Mouse (Mus musculus) heart, postnatal 0 days (tissue): ENCODE results near the gene C130074G19Rik. TPM values are rescaled to one million over a fixed set of nuclear protein-coding genes. Genes with fewer than 3 reads are reported as not detected.

Experiments used
- ATAC-seq: fragments of 200-750 bp; cut with Nextera tagmentation; 2 replicates; pipeline ENCODE4 v1.8.0; 2017; ENCODE audit warnings: low read depth, moderate number of reproducible peaks, moderate library complexity; ENCODE audit not compliant: insufficient read depth
- DNase-seq: peaks from one replicate; pipeline ENCODE4 v3.0.0-alpha.2; 2016; ENCODE audit warnings: low spot score
- H3K27ac ChIP-seq: fragments of 300-500 bp; sonication (generic); 2 replicates; pipeline ENCODE4 v1.5.1; 2014; ENCODE audit warnings: low read depth, mild to moderate bottlenecking
- H3K27me3 ChIP-seq: fragments of 300-500 bp; sonication (generic); 2 replicates; pipeline ENCODE4 v1.6.1; 2014; ENCODE audit warnings: low read length, mixed read lengths; ENCODE audit not compliant: control insufficient read depth, insufficient read depth
- H3K36me3 ChIP-seq: fragments of 300-500 bp; sonication (generic); replicated peaks from 2 replicates; pipeline ENCODE4 v1.6.1; 2014; ENCODE audit warnings: low read length, mixed read lengths; ENCODE audit not compliant: control insufficient read depth, insufficient read depth
- H3K4me1 ChIP-seq: fragments of 300-500 bp; sonication (generic); 2 replicates; pipeline ENCODE4 v1.6.1; 2014; ENCODE audit warnings: antibody characterized with exemption; ENCODE audit not compliant: control insufficient read depth, insufficient read depth
- H3K4me2 ChIP-seq: fragments of 300-500 bp; sonication (generic); 2 replicates; pipeline ENCODE4 v1.6.1; 2014; ENCODE audit warnings: low read depth, mild to moderate bottlenecking, low read length, moderate library complexity
- H3K4me3 ChIP-seq: fragments of 300-500 bp; sonication (generic); 2 replicates; pipeline ENCODE4 v1.5.1; 2014; ENCODE audit warnings: low read depth, low read length
- H3K9ac ChIP-seq: fragments of 300-500 bp; sonication (generic); replicated peaks from 2 replicates; pipeline ENCODE4 v1.6.1; 2014; ENCODE audit warnings: low read depth, low read length, mixed read lengths
- H3K9me3 ChIP-seq: fragments of 300-500 bp; sonication (generic); replicated peaks from 2 replicates; pipeline ENCODE4 v1.6.1; 2016; ENCODE audit warnings: low read length; ENCODE audit not compliant: control insufficient read depth
- CTCF ChIP-seq: IDR thresholded peaks from 2 replicates; pipeline ENCODE4 v1.5.1; 2016; ENCODE audit warnings: antibody characterized with exemption, control low read depth, low read depth
- EP300 ChIP-seq: IDR thresholded peaks from 2 replicates; pipeline ENCODE4 v1.6.1; 2016; ENCODE audit warnings: antibody characterized with exemption, low read depth
- WGBS: fragments of 180-500 bp; shearing (Covaris S2); extraction: QIAGEN DNeasy Blood & Tissue Kit; methylation state at CpG from one replicate; pipeline ENCODE4 v1.1.7; 2014; 5-methylcytosine and 5-hydroxymethylcytosine counted together
- polyA plus RNA-seq: library from polyadenylated mRNA; unstranded; fragments of >200 nt; fragmentation: Nextera tagmentation; extraction: Ambion mirVana; gene quantifications from 2 replicates; pipeline ENCODE4 v1.2.1, GENCODE M21; 2015
- total RNA-seq: library from RNA; depleted of rRNA; stranded (reverse); fragments of >200 nt; gene quantifications from 2 replicates; pipeline ENCODE4 v1.2.3, GENCODE M21; 2014; ENCODE audit warnings: low replicate concordance

Gene C130074G19Rik
- total and polyA plus RNA-seq, 2 experiments from 2014 or later = 1.8 to 10.3 TPM

DNA sequence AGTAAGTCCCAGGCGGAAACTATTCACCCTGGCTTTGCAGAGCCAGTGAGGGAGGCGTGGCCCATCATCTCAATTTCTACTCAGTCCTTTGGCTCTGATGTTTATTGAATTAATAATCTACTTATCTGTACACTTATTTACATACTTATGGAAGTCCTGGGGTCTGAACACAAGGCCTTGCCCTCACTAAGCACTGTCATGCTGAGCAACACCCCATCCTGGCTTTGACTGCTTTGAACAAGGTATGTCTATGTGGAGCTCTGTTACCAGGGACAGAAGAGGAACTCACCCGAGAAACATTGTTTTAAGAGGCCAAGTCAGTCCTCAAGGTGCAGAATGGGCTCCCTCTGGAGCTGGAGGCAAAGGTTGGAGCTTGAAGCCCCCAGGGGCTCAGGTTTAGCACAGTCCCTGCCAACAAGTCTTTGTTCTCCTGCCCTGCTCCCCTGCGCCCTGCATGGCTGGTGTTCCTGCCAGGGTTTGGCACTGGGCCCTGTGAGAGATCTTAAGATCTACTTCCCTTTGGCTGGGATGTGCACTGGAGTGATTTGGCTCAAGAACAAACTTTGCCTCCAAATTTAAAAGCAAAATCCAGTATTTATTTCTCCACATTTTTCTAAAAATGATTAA lies 13.0 kb downstream of the C130074G19Rik start:
- Histone ChIP-seq H3K27ac (no peak overlapping the region), H3K9ac (no peak overlapping the region), H3K36me3 (no peaks in the 10 kb centered on the region), H3K9me3 (no peaks in the 10 kb centered on the region), H3K27me3 (no peaks in the 10 kb centered on the region), H3K4me3 (no peak overlapping the region), H3K4me2 (no peak overlapping the region), H3K4me1 (no peaks in the 10 kb centered on the region)
- no peak for TF ChIP-seq CTCF
- TF ChIP-seq EP300 = no peak
- WGBS = 69% methylated on average over 4 of the region's 4 CpGs
- DNase-seq = no peak
- ATAC-seq = no peak

DNA sequence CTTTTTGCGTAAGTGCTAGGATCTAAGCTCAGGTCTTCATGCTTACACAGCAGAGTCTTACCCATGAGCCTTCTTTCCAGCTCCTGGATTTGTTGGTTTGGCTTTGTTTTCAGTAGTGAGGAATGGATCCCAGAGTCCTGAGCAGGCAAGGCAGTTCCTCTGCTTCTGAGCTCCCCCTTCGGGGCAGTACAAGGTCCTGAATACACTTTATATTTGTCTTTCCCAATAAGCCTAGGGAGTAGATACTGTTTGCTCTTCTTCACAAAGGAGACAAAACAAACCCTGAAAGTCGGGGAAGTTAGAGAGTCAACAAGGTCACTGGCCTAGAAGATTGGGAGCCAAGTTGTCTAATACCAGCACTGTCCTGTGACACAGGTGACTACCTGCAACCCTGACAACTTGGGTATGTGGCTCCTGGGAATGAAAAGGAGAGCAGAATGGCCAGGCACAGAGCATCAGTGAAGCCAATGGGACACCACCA lies 15.3 kb downstream of the C130074G19Rik start:
- H3K27ac ChIP-seq = no peak overlapping the region
- no peaks in the 10 kb centered on the region for H3K36me3 ChIP-seq
- DNase-seq (no peak), ATAC-seq (no peak)
- H3K9me3 ChIP-seq = no peaks in the 10 kb centered on the region
- H3K4me3 ChIP-seq = no peak overlapping the region
- H3K4me1 ChIP-seq = no peaks in the 10 kb centered on the region
- WGBS = 73% methylated on average over 3 of the region's 3 CpGs
- H3K27me3 ChIP-seq = no peaks in the 10 kb centered on the region
- H3K4me2 ChIP-seq = no peak overlapping the region
- H3K9ac ChIP-seq = no peak overlapping the region
- no peak for TF ChIP-seq CTCF
- TF ChIP-seq EP300 = no peak

DNA sequence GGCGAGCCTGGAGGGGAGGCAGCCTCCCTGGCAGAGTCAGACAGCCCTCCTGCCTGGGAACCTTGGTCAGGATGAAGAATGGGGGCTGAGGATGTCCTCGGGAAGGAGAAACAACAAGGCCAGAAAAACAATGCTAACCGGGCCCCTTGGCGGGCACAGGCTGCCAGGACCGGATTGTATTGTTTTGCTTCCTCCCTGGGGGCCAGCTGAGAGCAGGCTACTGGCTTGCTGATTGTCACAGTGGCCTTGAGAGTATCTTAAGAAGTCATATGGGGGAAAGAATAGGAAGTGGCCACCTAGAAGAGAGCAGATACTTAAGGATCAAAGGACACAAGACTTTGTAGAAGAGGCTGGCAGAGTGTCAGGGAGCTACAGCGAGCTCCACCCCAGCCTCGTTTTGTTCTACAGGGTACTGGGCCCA lies 18.6 kb downstream of the C130074G19Rik start:
- ATAC-seq (peak; percentile 48; the same call in 1 of the 2 replicates), DNase-seq (peak; percentile 36)
- Histone ChIP-seq H3K4me2 (no peak overlapping the region), H3K9ac (no peak overlapping the region), H3K4me1 (no peaks in the 10 kb centered on the region), H3K27me3 (no peaks in the 10 kb centered on the region), H3K4me3 (no peak overlapping the region), H3K27ac (peak overlapping the region; percentile 75), H3K9me3 (no peaks in the 10 kb centered on the region), H3K36me3 (no peaks in the 10 kb centered on the region)
- WGBS = 38% methylated on average over 7 of the region's 7 CpGs
- no peak for TF ChIP-seq CTCF
- TF ChIP-seq EP300 = no peak; the same call in 1 of the 2 replicates

DNA sequence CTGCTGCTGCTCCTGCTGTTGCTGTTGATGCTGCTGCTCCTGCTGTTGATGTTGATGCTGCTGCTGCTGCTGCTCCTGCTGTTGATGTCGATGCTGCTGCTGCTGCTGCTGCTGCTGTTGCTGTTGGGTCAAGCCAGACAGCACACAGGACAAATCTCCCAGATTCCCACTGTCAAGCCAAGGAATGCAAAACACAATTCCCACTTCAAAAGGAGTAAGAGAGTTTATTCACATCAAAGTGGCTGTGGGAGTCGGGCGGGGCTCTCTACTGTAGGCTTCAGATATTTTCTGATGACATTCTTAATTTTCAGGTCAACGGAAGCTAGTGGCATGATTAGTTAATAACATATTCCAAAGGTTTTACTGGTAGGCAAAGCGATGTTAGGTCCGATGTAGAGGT lies 20.4 kb downstream of the C130074G19Rik start:
- H3K9ac ChIP-seq = no peak overlapping the region
- ATAC-seq (no peak), DNase-seq (no peak)
- no peaks in the 10 kb centered on the region for H3K9me3 ChIP-seq
- H3K4me1 ChIP-seq = no peaks in the 10 kb centered on the region
- no peak overlapping the region for H3K4me3 ChIP-seq
- no peak overlapping the region for H3K4me2 ChIP-seq
- 81% methylated on average over 6 of the region's 6 CpGs for WGBS
- TF ChIP-seq CTCF (no peak), EP300 (no peak)
- H3K27me3 ChIP-seq = no peaks in the 10 kb centered on the region
- H3K36me3 ChIP-seq = no peaks in the 10 kb centered on the region
- H3K27ac ChIP-seq = no peak overlapping the region

DNA sequence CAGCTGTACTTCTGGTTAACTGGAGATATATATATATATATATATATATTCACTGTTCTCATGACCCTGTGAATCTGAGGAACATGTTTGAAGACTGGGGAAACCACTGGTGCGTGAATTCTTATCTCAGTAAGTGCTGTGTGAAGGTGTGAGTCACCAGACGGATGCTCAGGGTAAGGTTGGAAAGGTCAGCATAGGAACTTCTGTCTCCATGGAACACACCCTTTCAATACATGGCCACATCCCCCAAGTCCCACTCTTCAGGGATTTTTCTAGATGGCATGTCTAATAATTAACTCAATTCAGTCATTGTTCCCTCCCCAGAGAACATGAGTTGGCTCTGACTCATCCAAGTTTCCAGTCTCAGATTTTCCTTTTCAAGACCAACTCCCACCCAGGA lies 21.5 kb downstream of the C130074G19Rik start:
- TF ChIP-seq EP300 = no peak
- TF ChIP-seq CTCF = no peak
- no peak overlapping the region for H3K9ac ChIP-seq
- H3K4me1 ChIP-seq = no peaks in the 10 kb centered on the region
- no peak overlapping the region for H3K27ac ChIP-seq
- no peak overlapping the region for H3K4me3 ChIP-seq
- H3K36me3 ChIP-seq = no peaks in the 10 kb centered on the region
- ATAC-seq (no peak), DNase-seq (no peak)
- no peak overlapping the region for H3K4me2 ChIP-seq
- no peaks in the 10 kb centered on the region for H3K27me3 ChIP-seq
- no peaks in the 10 kb centered on the region for H3K9me3 ChIP-seq
- WGBS = 33% methylated on average over 2 of the region's 2 CpGs

DNA sequence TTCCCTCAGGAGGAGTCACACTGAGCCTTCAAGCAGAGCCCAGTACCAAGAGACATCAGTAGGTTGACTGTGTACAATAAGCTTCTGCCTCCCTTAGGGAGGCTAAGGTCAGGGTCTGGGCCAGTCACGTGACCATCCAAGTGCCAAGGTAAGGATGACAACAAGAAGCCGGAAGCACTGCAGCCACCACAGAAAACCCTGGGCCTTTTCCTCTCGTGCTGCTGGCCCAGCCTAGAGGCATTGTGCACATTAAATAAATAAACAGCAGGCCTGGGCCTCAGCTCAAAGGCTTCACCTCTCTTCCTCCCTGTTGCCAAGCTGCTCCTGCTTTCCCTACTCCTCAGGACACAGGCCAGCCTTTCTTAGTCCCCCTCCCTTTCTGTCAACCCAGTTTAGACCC lies 22.7 kb downstream of the C130074G19Rik start:
- H3K27me3 ChIP-seq = no peaks in the 10 kb centered on the region
- no peak for TF ChIP-seq EP300
- no peak for TF ChIP-seq CTCF
- no peak overlapping the region for H3K4me2 ChIP-seq
- no peaks in the 10 kb centered on the region for H3K4me1 ChIP-seq
- no peak overlapping the region for H3K9ac ChIP-seq
- peak overlapping the region; percentile 18; the same call in 1 of the 2 replicates for H3K27ac ChIP-seq
- no peak overlapping the region for H3K4me3 ChIP-seq
- H3K36me3 ChIP-seq = no peaks in the 10 kb centered on the region
- ATAC-seq (peak; percentile 55), DNase-seq (peak; percentile 28)
- H3K9me3 ChIP-seq = no peaks in the 10 kb centered on the region
- WGBS = 43% methylated on average over 3 of the region's 3 CpGs
